In genomic region chr8:115036016-115036415, GRCm38 (mm10) we compare ENCODE assay signal across 20 mouse cellular contexts.
DNase-seq lines count a peak whose midpoint lies in the region; ATAC-seq lines count a peak whose summit lies in the region.
"Had no signal": no experiment of that assay in that cellular context is flagged by ENCODE, and none has a peak within 500 bp of the region (broad histone marks: within the 10 kb centered on the region; RNA-seq: fewer than 3 reads in every experiment).

No protein-coding gene starts in this region.

- no peaks in the 10 kb centered on the region for H3K4me1 ChIP-seq in embryonic facial prominence, embryonic 14.5 days (ENCODE audit: control insufficient read depth, insufficient read depth, low read length)
- 0 out of 2 replicates have a peak, but pooled peaks cover 3% of the 10 kb centered on the region for H3K4me1 ChIP-seq in embryonic facial prominence, embryonic 10.5 days
- no peaks in the 10 kb centered on the region for H3K4me1 ChIP-seq in liver, embryonic 12.5 days

- 74% methylated on average over 9 of the region's 9 CpGs for WGBS in embryonic facial prominence, embryonic 14.5 days
- 81% methylated on average over 9 of the region's 9 CpGs for WGBS in embryonic facial prominence, embryonic 10.5 days
- WGBS in liver, embryonic 12.5 days (ENCODE audit: insufficient replicate concordance), result 66% methylated on average over 9 of the region's 9 CpGs

- no peaks in the 10 kb centered on the region for H3K27me3 ChIP-seq in embryonic facial prominence, embryonic 14.5 days (replicated peaks; ENCODE audit: control insufficient read depth, insufficient read depth, low read length)
- H3K27me3 ChIP-seq in embryonic facial prominence, embryonic 10.5 days (replicated peaks; ENCODE audit: low read depth, poor library complexity, severe bottlenecking), result no peaks in the 10 kb centered on the region
- no peaks in the 10 kb centered on the region for H3K27me3 ChIP-seq in liver, embryonic 12.5 days (replicated peaks)
- H3K27me3 ChIP-seq: CH12.LX; embryonic facial prominence, embryonic 13.5 days; forebrain, embryonic 15.5 days had no signal

- no peaks in the 10 kb centered on the region for H3K9me3 ChIP-seq in embryonic facial prominence, embryonic 14.5 days (ENCODE audit: control insufficient read depth, low read length)
- H3K9me3 ChIP-seq in embryonic facial prominence, embryonic 10.5 days, result no peaks in the 10 kb centered on the region
- H3K9me3 ChIP-seq in liver, embryonic 12.5 days (replicated peaks), result no peaks in the 10 kb centered on the region
- H3K9me3 ChIP-seq: embryonic facial prominence, embryonic 13.5 days; forebrain, embryonic 13.5 days; forebrain, embryonic 15.5 days had no signal

- H3K4me2 ChIP-seq in embryonic facial prominence, embryonic 14.5 days (ENCODE audit: low read depth, low read length), result no peak overlapping the region
- H3K4me2 ChIP-seq in liver, embryonic 12.5 days, result no peak overlapping the region
- H3K4me2 ChIP-seq: embryonic facial prominence, embryonic 13.5 days; forebrain, embryonic 13.5 days; forebrain, embryonic 15.5 days had no signal

- peak; percentile 28 for DNase-seq in embryonic facial prominence, embryonic 14.5 days (ENCODE audit: low spot score)
- DNase-seq in embryonic facial prominence, embryonic 10.5 days (ENCODE audit: low spot score), result no peak
- DNase-seq in ZHBTc4 (ENCODE audit: low read depth, low spot score), result peak; percentile 44
- DNase-seq in lung, postnatal 25 days (ENCODE audit: low spot score), result no peak
- DNase-seq: adrenal gland, adult 2 months; adrenal gland, postnatal 10 days; adrenal gland, postnatal 25 days; B cell, adult 2 months; cerebellum, adult 11 months; cerebellum, adult 18-20 months; cerebellum, adult 8-10 months; cerebellum, adult 9-11 months; cerebellum, postnatal 25 days; forebrain, postnatal 0 days had no signal

- H3K9ac ChIP-seq in embryonic facial prominence, embryonic 14.5 days (ENCODE audit: low read depth, low read length), result no peak overlapping the region
- no peak overlapping the region for H3K9ac ChIP-seq in liver, embryonic 12.5 days
- H3K9ac ChIP-seq: embryonic facial prominence, embryonic 13.5 days; forebrain, embryonic 13.5 days; forebrain, embryonic 15.5 days; forebrain, postnatal 0 days had no signal

- no peaks in the 10 kb centered on the region for H3K36me3 ChIP-seq in embryonic facial prominence, embryonic 14.5 days (ENCODE audit: control insufficient read depth, insufficient read depth, low read length)
- H3K36me3 ChIP-seq in embryonic facial prominence, embryonic 10.5 days (replicated peaks), result no peaks in the 10 kb centered on the region
- H3K36me3 ChIP-seq in liver, embryonic 12.5 days, result no peaks in the 10 kb centered on the region
- H3K36me3 ChIP-seq: embryonic facial prominence, embryonic 13.5 days; forebrain, embryonic 15.5 days had no signal

- H3K27ac ChIP-seq in embryonic facial prominence, embryonic 14.5 days (replicated peaks; ENCODE audit: low read depth, low read length), result no peak overlapping the region
- no peak overlapping the region for H3K27ac ChIP-seq in embryonic facial prominence, embryonic 10.5 days (replicated peaks)
- H3K27ac ChIP-seq in liver, embryonic 12.5 days, result no peak overlapping the region
- H3K27ac ChIP-seq: embryonic facial prominence, embryonic 13.5 days; forebrain, embryonic 13.5 days; forebrain, embryonic 15.5 days had no signal

- ATAC-seq in embryonic facial prominence, embryonic 14.5 days (ENCODE audit: low read depth), result no peak
- no peak for ATAC-seq in liver, embryonic 12.5 days
- ATAC-seq: CD4-positive, CD25-positive, alpha-beta regulatory T cell, adult 4 months; forebrain, embryonic 13.5 days; forebrain, embryonic 15.5 days; forebrain, postnatal 0 days had no signal

- H3K4me3 ChIP-seq in embryonic facial prominence, embryonic 14.5 days (ENCODE audit: low read depth, low read length), result no peak overlapping the region
- no peak overlapping the region for H3K4me3 ChIP-seq in embryonic facial prominence, embryonic 10.5 days
- no peak overlapping the region for H3K4me3 ChIP-seq in liver, embryonic 12.5 days
- H3K4me3 ChIP-seq: embryonic facial prominence, embryonic 13.5 days; forebrain, embryonic 13.5 days; forebrain, embryonic 15.5 days had no signal

Comparison
In these comparisons a context has a peak if more than half of its experiments do, and no peak if none do; other contexts are left out.
1. DNase-seq: peak in embryonic facial prominence, embryonic 14.5 days (single experiment) and ZHBTc4 (single experiment); none in embryonic facial prominence, embryonic 10.5 days (single experiment) and lung, postnatal 25 days (single experiment).